Comparison of ENCODE assay signal across 8 mouse cellular contexts in the genomic region with DNA sequence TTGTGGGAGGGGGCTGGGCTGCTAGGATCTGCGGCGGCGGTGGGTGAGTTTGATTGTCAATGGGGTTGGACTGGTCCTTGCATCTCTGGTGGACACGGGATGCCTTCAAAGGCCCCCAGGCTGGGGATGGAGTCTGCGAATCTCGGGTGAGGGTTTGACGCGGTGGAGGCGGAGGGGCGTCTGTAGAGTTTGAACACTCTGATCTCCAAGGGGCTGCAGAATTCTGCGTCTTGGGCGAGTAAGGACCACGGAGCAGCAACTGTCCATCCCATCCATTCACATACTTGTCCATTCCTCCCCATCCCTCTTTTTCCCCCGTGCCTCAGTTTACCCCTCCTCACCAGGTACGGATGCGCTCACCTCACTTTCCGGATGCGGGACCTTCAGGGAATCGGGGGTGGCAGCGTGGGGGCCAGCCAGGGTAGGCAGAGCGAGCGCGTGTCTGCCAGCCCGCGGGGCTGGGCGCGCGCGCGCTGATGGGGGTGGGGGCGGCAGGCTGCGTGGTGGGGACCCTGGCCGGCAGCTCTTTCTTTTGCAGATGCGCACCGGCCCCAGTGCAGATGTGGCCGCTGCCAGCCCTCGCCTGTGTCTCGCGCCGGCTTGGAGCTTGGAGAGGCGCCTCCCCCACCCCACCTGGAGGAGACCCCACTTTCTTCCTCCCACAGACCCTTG. TPM values are rescaled to one million over a fixed set of nuclear protein-coding genes. Genes with fewer than 3 reads are reported as not detected.
DNase-seq lines count a peak whose midpoint lies in the region; ATAC-seq and TF ChIP-seq lines count a peak whose summit lies in the region.

A gene (minus strand): TSS at position 452 of the 672 bp plus-strand sequence.

- H3K27me3 ChIP-seq in lung, postnatal 0 days (replicated peaks; ENCODE audit: insufficient read depth, low read length) = peaks cover 16% of the 10 kb centered on the region
- peaks cover 38% of the 10 kb centered on the region for H3K27me3 ChIP-seq in hindbrain, embryonic 12.5 days
- H3K27me3 ChIP-seq in limb, embryonic 11.5 days (ENCODE audit: control insufficient read depth, insufficient read depth, low read length) = peaks cover 41% of the 10 kb centered on the region
- peaks cover 23% of the 10 kb centered on the region for H3K27me3 ChIP-seq in stomach, embryonic 14.5 days (ENCODE audit: control insufficient read depth, insufficient read depth, low read length)

- WGBS in lung, postnatal 0 days = under 1% methylated on average over 20 of the region's 41 CpGs
- under 1% methylated on average over 40 of the region's 41 CpGs for WGBS in hindbrain, embryonic 12.5 days
- 1% methylated on average over 41 of the region's 41 CpGs for WGBS in limb, embryonic 11.5 days
- 1% methylated on average over 40 of the region's 41 CpGs for WGBS in stomach, embryonic 14.5 days

- H3K4me3 ChIP-seq in lung, postnatal 0 days (ENCODE audit: low read depth, low read length) = peak within 1 kb of the TSS; percentile 21
- peak within 1 kb of the TSS; percentile 55 for H3K4me3 ChIP-seq in hindbrain, embryonic 12.5 days
- peak within 1 kb of the TSS; percentile 33 for H3K4me3 ChIP-seq in limb, embryonic 11.5 days (ENCODE audit: low read depth, low read length)
- H3K4me3 ChIP-seq in stomach, embryonic 14.5 days (ENCODE audit: low read depth, low read length) = peak within 1 kb of the TSS; percentile 41

- 0 out of 2 replicates have a peak, but pooled peaks cover 2% of the 10 kb centered on the region for H3K4me1 ChIP-seq in lung, postnatal 0 days (ENCODE audit: insufficient read depth, low read depth, low read length)
- H3K4me1 ChIP-seq in hindbrain, embryonic 12.5 days = peaks cover 28% of the 10 kb centered on the region
- H3K4me1 ChIP-seq in limb, embryonic 11.5 days (ENCODE audit: control insufficient read depth, insufficient read depth, low read length) = peaks cover 17% of the 10 kb centered on the region
- H3K4me1 ChIP-seq in stomach, embryonic 14.5 days (ENCODE audit: control insufficient read depth, insufficient read depth, low read length) = peaks cover 22% of the 10 kb centered on the region

- no peak within 1 kb of the TSS for H3K27ac ChIP-seq in lung, postnatal 0 days (ENCODE audit: low read length)
- peak within 1 kb of the TSS; percentile 79 for H3K27ac ChIP-seq in hindbrain, embryonic 12.5 days
- H3K27ac ChIP-seq in limb, embryonic 11.5 days (replicated peaks; ENCODE audit: low read depth, low read length) = no peak within 1 kb of the TSS
- H3K27ac ChIP-seq in stomach, embryonic 14.5 days (ENCODE audit: low read length) = no peak within 1 kb of the TSS; the same call in 1 of the 2 replicates

- no peaks in the 10 kb centered on the region for H3K9me3 ChIP-seq in lung, postnatal 0 days (ENCODE audit: low read length)
- no peaks in the 10 kb centered on the region for H3K9me3 ChIP-seq in hindbrain, embryonic 12.5 days (replicated peaks)
- no peaks in the 10 kb centered on the region for H3K9me3 ChIP-seq in limb, embryonic 11.5 days (ENCODE audit: control insufficient read depth, low read length)
- no peaks in the 10 kb centered on the region for H3K9me3 ChIP-seq in stomach, embryonic 14.5 days (ENCODE audit: control insufficient read depth, low read depth, low read length)

- no peak within 1 kb of the TSS for H3K9ac ChIP-seq in lung, postnatal 0 days (replicated peaks; ENCODE audit: low read depth)
- H3K9ac ChIP-seq in hindbrain, embryonic 12.5 days = peak within 1 kb of the TSS; percentile 69
- H3K9ac ChIP-seq in limb, embryonic 11.5 days (ENCODE audit: low read length) = peak within 1 kb of the TSS; percentile 30; the same call in 1 of the 2 replicates
- peak within 1 kb of the TSS; percentile 14; the same call in 1 of the 2 replicates for H3K9ac ChIP-seq in stomach, embryonic 14.5 days (replicated peaks; ENCODE audit: low read depth, low read length)

- no peak for TF ChIP-seq EP300 in lung, postnatal 0 days (IDR thresholded peaks at IDR 0.05)

- DNase-seq in lung, postnatal 0 days (ENCODE audit: low spot score) = no peak
- no peak for DNase-seq in lung, adult 18-20 months
- no peak for DNase-seq in limb, embryonic 11.5 days (ENCODE audit: low spot score)
- no peak for DNase-seq in spleen, postnatal 36 days (ENCODE audit: low spot score in 2 of 2)
- no peak for DNase-seq in cerebellum, postnatal 10 days

- peak within 1 kb of the TSS; percentile 58 for H3K4me2 ChIP-seq in lung, postnatal 0 days (replicated peaks; ENCODE audit: low read depth, low read length)
- peak within 1 kb of the TSS; percentile 90 for H3K4me2 ChIP-seq in hindbrain, embryonic 12.5 days (replicated peaks)
- peak within 1 kb of the TSS; percentile 90 for H3K4me2 ChIP-seq in limb, embryonic 11.5 days (ENCODE audit: low read depth, severe bottlenecking)
- H3K4me2 ChIP-seq in stomach, embryonic 14.5 days (replicated peaks; ENCODE audit: low read depth, low read length) = peak within 1 kb of the TSS; percentile 93

- ATAC-seq in lung, postnatal 0 days = peak; percentile 24
- ATAC-seq in hindbrain, embryonic 12.5 days (ENCODE audit: low FRiP score) = peak; percentile 71
- peak; percentile 53; the same call in 1 of the 2 replicates for ATAC-seq in limb, embryonic 11.5 days (ENCODE audit: insufficient number of reproducible peaks, low FRiP score, low TSS enrichment, low read depth)
- ATAC-seq in stomach, embryonic 14.5 days (ENCODE audit: insufficient number of reproducible peaks, insufficient read depth, low FRiP score, low read depth) = peak; percentile 30; the same call in 1 of the 2 replicates
- ATAC-seq in CD4-positive, CD25-positive, alpha-beta regulatory T cell, adult 4 months = no peak

- TF ChIP-seq CTCF in lung, postnatal 0 days (IDR thresholded peaks at IDR 0.05) = no peak

- H3K36me3 ChIP-seq in lung, postnatal 0 days (ENCODE audit: insufficient read depth, low read length) = no peaks in the 10 kb centered on the region
- no peaks in the 10 kb centered on the region for H3K36me3 ChIP-seq in hindbrain, embryonic 12.5 days
- no peaks in the 10 kb centered on the region for H3K36me3 ChIP-seq in limb, embryonic 11.5 days (ENCODE audit: control insufficient read depth, insufficient read depth, low read length)
- H3K36me3 ChIP-seq in stomach, embryonic 14.5 days (ENCODE audit: control insufficient read depth, insufficient read depth, low read length) = no peaks in the 10 kb centered on the region

RNA-seq across cellular contexts. Expression of the gene that starts here (rescaled TPM):
- 0.43 and 0.51 TPM in 2 replicates for polyA plus RNA-seq in lung, postnatal 0 days (2015; fragmentation: Nextera tagmentation; extraction: Ambion mirVana)
- polyA plus RNA-seq in hindbrain, embryonic 12.5 days (2016; fragmentation: Nextera tagmentation; extraction: Ambion mirVana) = 5.3 and 6.7 TPM in 2 replicates
- 0.20 and 0.44 TPM in 2 replicates for polyA plus RNA-seq in limb, embryonic 11.5 days (2014; fragmentation: Nextera tagmentation; extraction: Ambion mirVana)
- polyA plus RNA-seq in stomach, embryonic 14.5 days (2014; fragmentation: Nextera tagmentation; extraction: Ambion mirVana) = 0.70 and 1.0 TPM in 2 replicates
- under 1 TPM in 1 of 2 experiments, not detected in 1; 0.11 TPM for polyA plus RNA-seq in CD4-positive, CD25-positive, alpha-beta regulatory T cell, adult 4 months (2017; shearing (Covaris generic))

Comparison
In these comparisons a context has a peak if more than half of its experiments do, and no peak if none do; other contexts are left out.
1. Peak in ATAC-seq, H3K4me3 ChIP-seq and H3K4me2 ChIP-seq in lung, postnatal 0 days; RNA of the gene not detected or under 1 TPM.
2. Peak in ATAC-seq, H3K4me3 ChIP-seq, H3K9ac ChIP-seq and H3K4me2 ChIP-seq in limb, embryonic 11.5 days; RNA of the gene not detected or under 1 TPM.